Mouse (Mus musculus) heart, adult 10 weeks (tissue): ENCODE results near the gene Mdm4. TPM values are rescaled to one million over a fixed set of nuclear protein-coding genes. Genes with fewer than 3 reads are reported as not detected.

Source experiments
- polyA plus RNA-seq: library from polyadenylated mRNA; stranded (reverse); fragments of 350-450 nt; fragmentation: Illumina TruSeq; extraction: RNeasy Lipid Tissue Mini Kit (QIAGEN cat#74804); gene quantifications from one replicate; pipeline ENCODE4 v1.2.3, GENCODE M21; 2014; ENCODE audit warnings: low read depth, low replicate concordance

Gene Mdm4
- 37.5 TPM for polyA plus RNA-seq

DNA sequence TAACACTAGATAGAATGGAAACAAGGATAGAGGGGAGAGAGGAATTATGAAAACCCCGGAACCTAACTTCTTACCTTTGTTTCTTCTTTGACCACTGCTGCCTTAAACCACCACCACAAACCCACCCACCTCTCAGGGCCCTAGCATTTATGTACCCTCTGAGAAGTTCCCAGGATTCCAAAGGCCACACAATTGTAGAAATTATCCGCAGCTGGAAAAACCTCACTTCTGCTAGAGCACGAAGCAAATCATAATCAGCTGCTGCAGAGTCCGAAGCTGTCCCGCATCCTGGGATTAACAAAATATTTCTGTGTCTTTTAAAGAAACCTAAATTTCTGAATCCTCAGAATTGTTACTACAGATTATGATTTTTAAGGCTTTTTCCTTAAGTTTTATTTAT is at the start of gene Mdm4:
Gene Mdm4, minus strand, starts transcription at position 101 of the 400 bp plus-strand sequence.

DNA sequence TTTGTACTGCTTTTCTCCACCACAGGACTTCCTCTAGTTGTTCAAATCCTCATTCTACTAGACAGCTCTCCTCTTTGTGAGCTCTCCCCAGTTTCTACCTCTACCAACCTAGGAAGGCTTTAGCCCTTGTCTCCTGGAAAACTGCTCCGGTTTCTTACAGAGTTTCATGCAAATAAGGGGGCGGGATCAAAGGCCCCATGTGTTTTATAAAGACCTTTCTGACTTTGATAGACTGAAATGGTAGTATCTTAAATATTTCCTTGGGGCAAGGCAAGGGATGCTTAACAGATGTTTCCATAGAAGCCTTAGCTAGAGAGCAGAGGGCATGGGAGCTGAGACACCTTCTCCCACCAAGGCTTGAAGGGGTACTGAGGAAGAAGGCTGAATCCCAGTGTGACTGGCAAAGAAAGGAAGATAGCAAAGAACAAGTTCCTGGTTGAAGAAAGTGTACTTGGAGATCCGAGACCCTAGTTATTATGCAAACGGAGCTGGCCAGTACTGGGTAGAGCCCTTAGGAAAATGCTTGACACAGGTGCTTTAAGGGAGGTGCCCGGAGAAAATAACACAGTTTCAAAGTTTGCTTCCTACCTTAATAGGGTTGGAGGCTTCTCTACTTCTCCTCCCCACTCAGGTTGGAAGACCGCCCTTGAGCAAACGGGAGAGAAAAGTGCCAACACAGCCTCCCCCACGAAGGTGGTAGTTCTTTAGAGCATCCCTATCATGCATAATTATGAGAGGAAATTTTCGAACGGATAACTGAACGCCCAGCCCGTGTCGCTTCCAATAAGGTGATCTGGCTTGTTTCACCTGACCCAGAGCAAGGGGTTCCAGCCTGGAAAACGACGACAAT is 14.9 kb upstream of the Mdm4 start, which contains the start of gene Pik3c2b:
Gene Pik3c2b, plus strand, starts transcription at position 657 of the 850 bp plus-strand sequence.

Other genes starting within 250 kb of the Mdm4 start
- gene Lrrn2, start 150.3 kb downstream of the Mdm4 start, polyA plus RNA-seq = 4.3 TPM
- 12.1 TPM for gene Pik3c2b, start 15.1 kb upstream of the Mdm4 start, polyA plus RNA-seq
- gene Ppp1r15b, start 100.6 kb upstream of the Mdm4 start, polyA plus RNA-seq = 15.2 TPM
- 66.6 TPM for gene Plekha6, start 133.6 kb upstream of the Mdm4 start, polyA plus RNA-seq